Mouse (Mus musculus) heart, embryonic 14.5 days (tissue): ENCODE results near the gene 9530077C05Rik. TPM values are rescaled to one million over a fixed set of nuclear protein-coding genes. Genes with fewer than 3 reads are reported as not detected.
"Not testable (repeated sequence)": the region's sequence is repeated elsewhere in the genome, so short reads cannot be mapped to it uniquely, and the experiment has no call there.

Experiments
- ATAC-seq: fragments of 200-750 bp; cut with Nextera tagmentation; 2 replicates; pipeline ENCODE4 v1.8.0; 2017; ENCODE audit warnings: low read depth, moderate TSS enrichment; ENCODE audit not compliant: insufficient number of reproducible peaks, insufficient read depth, low FRiP score
- H3K27ac ChIP-seq, 2 experiments: fragments of 200-500 bp in 1 of 2; fragments of 300-500 bp in 1 of 2; sonication (generic) in 1 of 2; replicated peaks in 1 of 2; 2 replicates each; pipeline ENCODE4 v1.5.1; 2012 to 2014; ENCODE audit warnings: low read depth in 2 of 2, low read length in 2 of 2, control low read depth in 1 of 2, mild to moderate bottlenecking in 1 of 2, mixed read lengths in 1 of 2; ENCODE audit not compliant: control insufficient read depth in 1 of 2, insufficient read depth in 1 of 2
- H3K27me3 ChIP-seq: fragments of 300-500 bp; sonication (generic); 2 replicates; pipeline ENCODE4 v1.6.1; 2014; ENCODE audit warnings: mild to moderate bottlenecking, low read length, control low read depth; ENCODE audit not compliant: control insufficient read depth, insufficient read depth
- H3K36me3 ChIP-seq: fragments of 300-500 bp; sonication (generic); 2 replicates; pipeline ENCODE4 v1.6.1; 2014; ENCODE audit warnings: mild to moderate bottlenecking, control low read depth, low read length, mixed read lengths; ENCODE audit not compliant: control insufficient read depth, insufficient read depth
- H3K4me1 ChIP-seq, 2 experiments: fragments of 200-500 bp in 1 of 2; fragments of 300-500 bp in 1 of 2; sonication (generic) in 1 of 2; 2 replicates each; pipeline ENCODE4 v1.6.1; 2012 to 2014; ENCODE audit warnings: low read length in 2 of 2, control low read depth in 1 of 2, mixed read lengths in 1 of 2; ENCODE audit not compliant: control insufficient read depth in 2 of 2, insufficient read depth in 2 of 2
- H3K4me2 ChIP-seq: fragments of 300-500 bp; sonication (generic); 2 replicates; pipeline ENCODE4 v1.6.1; 2014; ENCODE audit warnings: mild to moderate bottlenecking, low read length
- H3K4me3 ChIP-seq, 2 experiments: fragments of 200-500 bp in 1 of 2; fragments of 300-500 bp in 1 of 2; sonication (generic) in 1 of 2; 2 replicates each; pipeline ENCODE4 v1.5.1; 2012 to 2014; ENCODE audit warnings: low read length in 2 of 2, mild to moderate bottlenecking in 2 of 2, control low read depth in 1 of 2, low read depth in 1 of 2, moderate library complexity in 1 of 2; ENCODE audit not compliant: control insufficient read depth in 1 of 2, insufficient read depth in 1 of 2
- H3K9ac ChIP-seq: fragments of 300-500 bp; sonication (generic); 2 replicates; pipeline ENCODE4 v1.6.1; 2014; ENCODE audit warnings: mild to moderate bottlenecking, low read length
- H3K9me3 ChIP-seq: fragments of 300-500 bp; sonication (generic); 2 replicates; pipeline ENCODE4 v1.6.1; 2016; ENCODE audit warnings: low read length, control low read depth; ENCODE audit not compliant: control insufficient read depth
- WGBS: fragments of 180-500 bp; shearing (Covaris S2); extraction: QIAGEN DNeasy Blood & Tissue Kit; methylation state at CpG from one replicate; pipeline ENCODE4 v1.1.7; 2014; 5-methylcytosine and 5-hydroxymethylcytosine counted together
- polyA plus RNA-seq: library from polyadenylated mRNA; unstranded; fragments of >200 nt; fragmentation: Nextera tagmentation; extraction: Ambion mirVana; gene quantifications from 2 replicates; pipeline ENCODE4 v1.2.1, GENCODE M21; 2014

The 9530077C05Rik gene
- polyA plus RNA-seq, 1 experiment from 2014 or later: 1.9 TPM

DNA sequence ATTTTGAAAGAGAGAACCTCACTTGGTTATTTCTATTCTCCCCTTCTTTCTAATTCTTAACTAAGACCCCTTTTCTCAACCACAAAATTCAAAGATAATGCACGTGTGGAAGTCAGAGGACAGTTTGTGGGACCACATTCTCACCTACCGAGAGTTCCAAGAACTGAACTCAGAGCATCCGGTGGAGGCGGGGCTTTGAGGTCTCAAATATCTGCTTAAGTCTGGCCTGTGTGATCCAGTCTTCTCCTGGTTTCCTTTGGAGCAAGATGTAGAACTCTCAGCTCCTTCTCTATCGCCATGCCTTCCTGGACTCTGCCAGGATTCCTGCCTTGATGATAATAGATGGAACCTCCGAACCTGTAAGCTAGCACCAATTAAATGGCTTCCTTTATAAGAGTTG is 9.3 kb upstream of the 9530077C05Rik start:
- 76% methylated on average over 6 of the region's 6 CpGs for WGBS
- no peak overlapping the region for H3K27ac ChIP-seq
- ATAC-seq: no peak
- H3K9ac ChIP-seq: no peak overlapping the region
- no peaks in the 10 kb centered on the region for H3K9me3 ChIP-seq
- no peak overlapping the region for H3K4me3 ChIP-seq
- no peak overlapping the region for H3K4me2 ChIP-seq
- no peaks in the 10 kb centered on the region for H3K4me1 ChIP-seq
- H3K36me3 ChIP-seq: no peaks in the 10 kb centered on the region
- no peaks in the 10 kb centered on the region for H3K27me3 ChIP-seq

DNA sequence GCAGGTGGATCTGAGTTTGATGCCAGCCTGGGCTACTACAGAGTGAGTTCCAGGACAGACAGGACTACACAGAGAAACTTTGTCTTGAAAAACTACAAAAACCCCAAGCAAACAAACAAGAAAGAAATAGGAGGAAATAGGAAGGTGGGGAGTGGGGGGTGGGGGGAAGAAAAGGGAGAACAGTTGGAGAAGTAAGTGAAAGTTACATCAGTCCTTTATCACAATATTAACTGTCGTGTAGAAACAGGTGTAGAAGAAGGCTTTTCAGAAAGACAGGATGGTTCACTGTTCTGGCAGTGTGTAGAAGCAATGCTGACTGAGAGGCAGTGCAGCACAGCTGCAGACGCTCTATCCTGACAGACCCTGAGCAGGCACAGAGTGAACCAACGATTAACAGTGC is 8.3 kb upstream of the 9530077C05Rik start:
- ATAC-seq: no peak
- 49% methylated on average over 3 of the region's 3 CpGs for WGBS

DNA sequence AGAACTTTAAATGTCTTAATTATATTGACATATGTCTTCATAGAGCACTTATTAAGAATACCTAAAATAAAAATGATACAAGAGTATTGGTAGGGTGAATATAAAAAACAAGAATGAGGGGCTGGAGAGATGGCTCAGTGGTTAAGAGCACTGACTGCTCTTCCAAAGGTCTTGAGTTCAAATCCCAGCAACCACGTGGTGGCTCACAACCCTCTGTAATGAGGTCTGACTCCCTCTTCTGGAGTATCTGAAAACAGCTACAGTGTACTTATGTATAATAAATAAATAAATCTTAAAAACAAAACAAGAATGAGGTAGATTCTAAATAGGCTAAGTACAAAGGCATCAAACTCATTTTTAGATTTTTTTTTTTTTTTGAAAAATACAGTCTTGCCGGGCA is 7.8 kb upstream of the 9530077C05Rik start:
- not testable (repeated sequence) for H3K4me3 ChIP-seq, H3K27ac ChIP-seq, H3K9me3 ChIP-seq, H3K4me1 ChIP-seq, H3K27me3 ChIP-seq, H3K4me2 ChIP-seq, ATAC-seq, H3K36me3 ChIP-seq, H3K9ac ChIP-seq
- 65% methylated on average over 2 of the region's 2 CpGs for WGBS

More for the DNA sequence above, 8.3 kb upstream of the 9530077C05Rik start:
- H3K4me1 ChIP-seq: no peaks in the 10 kb centered on the region
- H3K27me3 ChIP-seq: no peaks in the 10 kb centered on the region
- no peak overlapping the region for H3K4me2 ChIP-seq
- H3K9me3 ChIP-seq: no peaks in the 10 kb centered on the region
- no peak overlapping the region for H3K27ac ChIP-seq
- no peak overlapping the region for H3K9ac ChIP-seq
- no peaks in the 10 kb centered on the region for H3K36me3 ChIP-seq
- H3K4me3 ChIP-seq: no peak overlapping the region

DNA sequence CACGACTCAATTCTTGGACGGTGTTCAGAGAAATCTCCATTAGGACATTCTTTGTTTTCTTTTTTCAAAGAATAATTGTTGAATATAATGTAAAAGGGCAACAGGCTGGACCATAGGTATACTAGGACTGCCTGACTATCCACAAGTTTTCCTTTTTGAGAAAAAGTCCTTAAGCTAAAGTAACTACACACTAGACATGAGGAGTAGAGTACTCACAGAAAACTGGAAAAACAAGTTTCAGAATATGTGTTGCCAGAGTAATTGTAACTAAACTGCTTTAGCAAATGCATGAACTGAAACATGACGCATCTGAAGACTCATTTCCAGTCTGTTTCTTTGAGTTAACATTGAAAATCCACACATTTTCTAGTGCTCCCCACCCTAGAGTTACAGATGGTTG is 5.9 kb upstream of the 9530077C05Rik start:
- 76% methylated on average over 3 of the region's 3 CpGs for WGBS
- Histone ChIP-seq H3K27ac (no peak overlapping the region), H3K9me3 (no peaks in the 10 kb centered on the region), H3K4me1 (no peaks in the 10 kb centered on the region), H3K9ac (no peak overlapping the region), H3K36me3 (no peaks in the 10 kb centered on the region), H3K4me3 (no peak overlapping the region), H3K4me2 (no peak overlapping the region), H3K27me3 (no peaks in the 10 kb centered on the region)
- ATAC-seq: no peak

DNA sequence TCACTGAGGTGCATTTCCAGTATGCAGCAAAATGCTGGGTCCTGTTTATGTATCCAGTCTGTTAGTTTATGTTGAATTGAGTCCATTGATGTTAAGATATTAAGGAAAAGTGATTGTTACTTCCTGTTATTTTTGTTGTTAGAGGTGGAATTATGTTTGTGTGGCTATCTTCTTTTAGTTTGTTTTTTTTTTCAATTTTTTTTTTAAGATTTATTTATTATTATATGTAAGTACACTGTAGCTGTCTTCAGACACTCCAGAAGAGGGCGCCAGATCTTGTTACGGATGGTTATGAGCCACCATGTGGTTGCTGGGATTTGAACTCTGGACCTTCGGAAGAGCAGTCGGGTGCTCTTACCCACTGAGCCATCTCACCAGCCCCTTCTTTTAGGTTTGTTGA is 3.7 kb upstream of the 9530077C05Rik start:
- H3K27me3 ChIP-seq, H3K36me3 ChIP-seq, H3K9me3 ChIP-seq, H3K27ac ChIP-seq, H3K9ac ChIP-seq, H3K4me1 ChIP-seq, ATAC-seq, H3K4me2 ChIP-seq, H3K4me3 ChIP-seq: not testable (repeated sequence)
- WGBS: 72% methylated on average over 3 of the region's 4 CpGs

DNA sequence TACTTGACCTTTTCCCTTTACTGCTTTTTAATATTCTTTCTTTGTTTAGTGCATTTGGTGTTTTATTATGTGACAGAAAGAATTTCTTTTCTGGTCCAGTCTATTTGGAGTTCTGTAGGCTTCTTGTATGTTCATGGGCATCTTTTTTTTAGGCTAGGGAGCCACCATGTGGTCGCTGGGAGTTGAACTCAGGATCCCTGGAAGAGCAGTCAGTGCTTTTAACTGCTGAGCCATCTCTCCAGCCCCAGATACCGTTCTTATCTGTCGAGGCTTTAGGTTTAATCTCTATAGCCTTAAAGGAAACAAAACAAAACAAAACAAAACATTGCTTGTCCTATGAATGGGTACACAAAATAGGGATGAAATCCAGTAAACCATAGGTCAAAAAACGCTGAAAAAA is 3.0 kb upstream of the 9530077C05Rik start:
- H3K36me3 ChIP-seq, H3K9ac ChIP-seq, H3K4me1 ChIP-seq, H3K4me2 ChIP-seq, H3K4me3 ChIP-seq, H3K27me3 ChIP-seq, H3K9me3 ChIP-seq, H3K27ac ChIP-seq, ATAC-seq: not testable (repeated sequence)
- WGBS: 11% methylated on average over 4 of the region's 4 CpGs

DNA sequence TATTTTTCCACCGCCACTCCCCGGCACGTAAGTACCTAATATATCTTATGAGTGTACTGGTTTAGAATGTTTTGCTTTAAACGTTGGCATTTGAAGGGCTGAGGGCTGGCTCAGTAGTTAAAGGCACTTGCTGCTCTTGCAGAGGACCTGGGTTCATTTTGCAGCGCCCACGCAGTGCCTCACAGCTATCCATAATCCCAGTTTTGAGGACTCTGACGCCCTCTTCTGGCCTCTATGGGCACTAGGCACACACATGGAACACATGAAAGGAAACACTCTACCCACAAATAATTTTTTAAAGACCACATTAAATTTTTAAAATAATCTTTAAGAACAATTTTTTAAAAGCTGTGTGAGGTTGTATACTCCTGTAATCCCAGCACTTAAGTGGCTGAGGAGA is 1.8 kb upstream of the 9530077C05Rik start:
- no peaks in the 10 kb centered on the region for H3K36me3 ChIP-seq
- H3K4me1 ChIP-seq: no peaks in the 10 kb centered on the region; a peak in 1 of 4 replicates
- no peak overlapping the region for H3K4me2 ChIP-seq
- H3K9ac ChIP-seq: no peak overlapping the region
- H3K27ac ChIP-seq: no peak overlapping the region
- ATAC-seq: no peak
- H3K9me3 ChIP-seq: no peaks in the 10 kb centered on the region
- no peaks in the 10 kb centered on the region; the same call in 1 of the 2 replicates for H3K27me3 ChIP-seq
- 71% methylated on average over 7 of the region's 7 CpGs for WGBS
- no peak overlapping the region for H3K4me3 ChIP-seq

DNA sequence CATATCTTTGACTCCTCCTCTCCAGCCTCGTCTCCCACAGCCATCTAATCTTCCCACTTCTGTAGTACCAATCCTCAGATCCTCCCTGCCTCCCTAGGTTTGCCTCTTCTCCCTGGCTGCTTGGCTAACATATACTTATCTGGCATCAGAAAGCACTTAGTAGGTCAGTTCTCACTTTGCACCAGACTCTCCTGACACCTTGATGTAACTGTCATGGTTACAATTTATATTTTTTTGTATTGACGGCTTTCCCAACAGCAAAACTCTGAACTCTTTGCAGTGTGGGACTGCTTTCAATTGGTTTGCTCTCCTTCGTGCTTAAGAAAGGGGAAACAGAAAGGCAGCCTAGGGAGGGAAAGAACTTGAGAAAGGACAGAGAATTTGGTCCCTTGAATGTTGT is 4.9 kb downstream of the 9530077C05Rik start:
- ATAC-seq: no peak

More for the DNA sequence above, 4.9 kb downstream of the 9530077C05Rik start:
- no peak overlapping the region for H3K4me2 ChIP-seq
- 55% methylated on average over 3 of the region's 3 CpGs for WGBS
- H3K27ac ChIP-seq: no peak overlapping the region
- H3K27me3 ChIP-seq: no peaks in the 10 kb centered on the region; the same call in 1 of the 2 replicates
- H3K4me3 ChIP-seq: no peak overlapping the region
- no peaks in the 10 kb centered on the region for H3K9me3 ChIP-seq
- no peak overlapping the region for H3K9ac ChIP-seq
- H3K36me3 ChIP-seq: no peaks in the 10 kb centered on the region
- peaks cover 2 to 4% of the 10 kb centered on the region in 2 experiments; a peak in 2 of 4 replicates for H3K4me1 ChIP-seq
